Mouse (Mus musculus) stomach, embryonic 15.5 days (tissue): ENCODE data around the gene Gm42791. TPM values are rescaled to one million over a fixed set of nuclear protein-coding genes. Genes with fewer than 3 reads are reported as not detected.

Experiments used
- ATAC-seq: fragments of 200-750 bp; cut with Nextera tagmentation; 2 replicates; pipeline ENCODE4 v1.8.0; 2017; ENCODE audit warnings: low read depth, moderate number of reproducible peaks, moderate TSS enrichment; ENCODE audit not compliant: insufficient read depth, low FRiP score
- H3K27ac ChIP-seq: fragments of 300-500 bp; sonication (generic); 2 replicates; pipeline ENCODE4 v1.5.1; 2015; ENCODE audit warnings: mild to moderate bottlenecking, inconsistent platforms
- H3K27me3 ChIP-seq: fragments of 300-500 bp; sonication (generic); replicated peaks from 2 replicates; pipeline ENCODE4 v1.6.1; 2015; ENCODE audit warnings: inconsistent platforms
- H3K36me3 ChIP-seq: fragments of 300-500 bp; sonication (generic); 2 replicates; pipeline ENCODE4 v1.6.1; 2015; ENCODE audit warnings: inconsistent platforms
- H3K4me1 ChIP-seq: fragments of 300-500 bp; sonication (generic); 2 replicates; pipeline ENCODE4 v1.6.1; 2015; ENCODE audit warnings: inconsistent platforms
- H3K4me2 ChIP-seq: fragments of 300-500 bp; sonication (generic); 2 replicates; pipeline ENCODE4 v1.6.1; 2015; ENCODE audit warnings: mild to moderate bottlenecking, inconsistent platforms
- H3K4me3 ChIP-seq: fragments of 300-500 bp; sonication (generic); replicated peaks from 2 replicates; pipeline ENCODE4 v1.5.1; 2015; ENCODE audit warnings: inconsistent platforms
- H3K9ac ChIP-seq: fragments of 300-500 bp; sonication (generic); 2 replicates; pipeline ENCODE4 v1.6.1; 2015; ENCODE audit warnings: inconsistent platforms
- H3K9me3 ChIP-seq: fragments of 300-500 bp; sonication (generic); 2 replicates; pipeline ENCODE4 v1.6.1; 2016; ENCODE audit warnings: inconsistent platforms
- WGBS: fragments of 180-500 bp; shearing (Covaris S2); methylation state at CpG from one replicate; pipeline ENCODE4 v1.1.7; 2015; 5-methylcytosine and 5-hydroxymethylcytosine counted together
- polyA plus RNA-seq: library from polyadenylated mRNA; unstranded; fragments of >200 nt; fragmentation: Nextera tagmentation; extraction: Ambion mirVana; gene quantifications from 2 replicates; pipeline ENCODE4 v1.2.1, GENCODE M21; 2015

Gene Gm42791
- polyA plus RNA-seq, 1 experiment from 2014 or later: 0.80 TPM

DNA sequence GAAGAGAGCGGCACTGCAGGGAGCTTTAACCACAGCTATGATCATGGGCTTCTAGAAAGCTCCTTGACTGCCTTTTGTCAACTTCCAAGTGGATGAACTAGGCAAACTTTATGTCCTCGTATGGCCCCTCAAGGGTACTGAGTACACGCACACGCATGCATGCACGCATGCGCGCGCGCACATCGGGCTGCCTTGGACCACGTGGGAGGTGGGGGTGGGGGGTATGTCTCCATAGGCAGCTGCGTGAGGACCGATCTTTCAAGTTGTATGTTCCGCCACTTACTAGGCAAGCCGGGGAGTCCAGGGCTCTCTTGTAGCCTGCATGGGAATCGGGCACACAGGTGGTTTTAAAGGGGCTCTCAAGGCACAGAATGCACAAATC is 25.7 kb upstream of the Gm42791 start:
- Histone ChIP-seq H3K4me2 (peak overlapping the region; percentile 22; the same call in 1 of the 2 replicates), H3K36me3 (no peaks in the 10 kb centered on the region), H3K4me3 (no peak overlapping the region), H3K27me3 (no peaks in the 10 kb centered on the region), H3K9ac (no peak overlapping the region), H3K9me3 (no peaks in the 10 kb centered on the region), H3K27ac (no peak overlapping the region), H3K4me1 (0 out of 2 replicates have a peak, but pooled peaks cover 3% of the 10 kb centered on the region)
- ATAC-seq: no peak
- WGBS: 65% methylated on average over 16 of the region's 16 CpGs

DNA sequence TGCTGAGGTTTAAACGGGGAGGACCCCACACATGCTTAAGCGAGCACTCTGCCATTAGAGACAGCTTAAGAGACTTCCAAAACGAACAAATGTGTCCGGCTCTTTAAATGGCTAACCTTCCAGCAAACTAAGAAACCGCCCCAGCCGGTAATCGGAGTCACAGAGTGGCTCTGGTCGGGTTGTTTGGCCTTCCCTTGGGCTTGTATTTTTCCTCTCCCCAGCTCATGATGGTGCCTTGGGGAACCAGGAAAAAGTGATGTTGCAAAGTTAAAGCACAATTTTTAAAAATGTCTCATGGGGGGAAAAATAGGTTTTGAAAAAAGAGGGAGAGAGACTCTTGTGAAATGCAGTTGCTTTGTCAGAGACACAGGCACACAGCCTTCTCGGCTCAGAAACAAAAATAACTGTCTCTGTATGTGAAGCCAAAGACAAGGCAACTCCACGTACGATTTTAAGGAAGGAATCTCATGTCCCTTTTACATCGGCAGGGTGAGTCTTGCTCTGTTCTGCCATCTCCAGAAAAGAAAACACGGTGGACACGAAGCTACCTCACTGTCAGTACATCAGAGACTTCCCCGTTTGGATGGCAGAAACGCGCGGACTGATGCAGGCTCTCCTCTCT is 25.2 kb upstream of the Gm42791 start:
- Histone ChIP-seq H3K36me3 (no peaks in the 10 kb centered on the region), H3K4me3 (no peak overlapping the region), H3K9me3 (no peaks in the 10 kb centered on the region), H3K4me2 (peak overlapping the region; percentile 22; the same call in 1 of the 2 replicates), H3K9ac (no peak overlapping the region), H3K27me3 (no peaks in the 10 kb centered on the region), H3K27ac (no peak overlapping the region), H3K4me1 (0 out of 2 replicates have a peak, but pooled peaks cover 3% of the 10 kb centered on the region)
- no peak for ATAC-seq
- WGBS: 41% methylated on average over 18 of the region's 18 CpGs

DNA sequence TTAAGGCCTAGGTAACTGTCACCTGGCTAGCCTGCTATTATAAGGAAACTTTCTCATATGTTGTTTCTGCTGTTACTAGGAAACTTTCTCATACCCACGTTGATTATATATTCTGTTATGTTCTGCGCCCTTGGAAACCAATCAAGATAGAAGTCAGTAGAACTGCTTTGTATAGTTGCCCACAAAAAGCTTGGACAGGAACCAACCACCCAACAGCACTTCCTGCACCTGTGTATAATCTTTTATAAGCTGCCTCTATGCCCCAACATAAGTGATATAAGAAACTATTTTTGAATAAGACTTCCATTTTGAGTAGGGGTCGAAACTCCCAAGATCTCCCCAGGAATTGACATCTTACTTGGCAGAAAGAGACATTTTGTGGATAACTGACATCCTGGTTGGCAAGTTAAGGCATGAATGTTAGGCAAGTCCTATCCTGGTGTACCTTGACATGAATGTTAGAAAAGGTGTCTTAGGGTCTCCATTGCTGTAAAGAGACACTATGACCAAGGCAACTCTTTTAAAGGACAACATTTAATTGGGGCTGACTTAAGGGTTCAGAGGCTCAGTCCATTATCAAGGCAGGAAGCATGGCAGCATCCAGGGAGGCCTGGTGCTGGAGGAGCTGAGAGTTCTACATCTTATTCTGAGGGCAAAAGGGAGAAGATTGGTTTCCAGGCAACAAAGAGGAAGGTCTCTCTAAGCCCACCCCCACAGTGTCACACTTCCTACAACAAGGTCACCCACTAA is 22.9 kb upstream of the Gm42791 start:
- Histone ChIP-seq H3K4me1 (0 out of 2 replicates have a peak, but pooled peaks cover 12% of the 10 kb centered on the region), H3K27me3 (no peaks in the 10 kb centered on the region), H3K9ac (no peak overlapping the region), H3K36me3 (no peaks in the 10 kb centered on the region), H3K4me3 (no peak overlapping the region), H3K4me2 (no peak overlapping the region), H3K9me3 (no peaks in the 10 kb centered on the region), H3K27ac (no peak overlapping the region)
- no peak for ATAC-seq
- 75% methylated on average over 3 of the region's 3 CpGs for WGBS

DNA sequence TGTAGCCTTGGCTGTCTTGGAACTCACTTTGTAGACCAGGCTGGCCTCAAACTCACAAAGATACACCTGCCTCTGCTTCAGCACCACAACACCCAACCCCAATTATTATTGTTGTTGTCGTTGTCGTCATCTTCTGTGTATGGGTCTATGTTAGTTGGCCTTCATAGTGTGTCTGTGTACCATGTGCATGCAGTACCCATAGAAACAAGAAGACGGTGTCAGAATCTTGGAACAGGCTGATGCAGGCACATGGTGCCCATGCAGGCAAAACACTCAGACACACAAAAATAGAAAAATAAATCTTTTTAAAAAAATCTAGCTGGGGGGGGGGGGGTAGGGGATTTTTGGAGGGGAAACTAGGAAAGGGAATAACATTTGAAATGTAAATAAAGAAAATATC is 22.2 kb upstream of the Gm42791 start:
- no peak overlapping the region for H3K4me3 ChIP-seq
- no peak overlapping the region for H3K27ac ChIP-seq
- 0 out of 2 replicates have a peak, but pooled peaks cover 12% of the 10 kb centered on the region for H3K4me1 ChIP-seq
- no peak for ATAC-seq
- H3K27me3 ChIP-seq: no peaks in the 10 kb centered on the region
- H3K36me3 ChIP-seq: no peaks in the 10 kb centered on the region
- H3K4me2 ChIP-seq: no peak overlapping the region
- no peak overlapping the region for H3K9ac ChIP-seq
- 96% methylated on average over 3 of the region's 3 CpGs for WGBS
- no peaks in the 10 kb centered on the region for H3K9me3 ChIP-seq

DNA sequence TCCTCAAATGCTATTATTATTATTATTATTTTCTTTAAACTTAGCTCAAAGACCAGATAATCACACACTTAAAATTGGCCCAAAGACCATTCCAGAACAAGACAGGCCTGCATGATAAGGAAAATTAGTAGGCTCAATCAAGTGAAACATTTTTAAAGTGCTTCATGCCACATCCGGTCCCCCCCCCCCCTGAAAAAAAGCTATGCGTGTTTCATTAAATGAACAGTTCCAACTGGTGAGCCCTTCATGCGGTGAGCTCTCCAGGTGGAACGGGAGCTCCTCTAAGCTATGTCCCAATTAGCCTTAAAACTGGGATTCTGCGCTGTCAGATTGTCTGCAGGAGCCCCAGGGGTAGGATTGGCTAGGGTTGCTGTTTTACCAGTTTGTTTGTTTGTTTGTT is 21.3 kb upstream of the Gm42791 start:
- WGBS: 67% methylated on average over 5 of the region's 5 CpGs

DNA sequence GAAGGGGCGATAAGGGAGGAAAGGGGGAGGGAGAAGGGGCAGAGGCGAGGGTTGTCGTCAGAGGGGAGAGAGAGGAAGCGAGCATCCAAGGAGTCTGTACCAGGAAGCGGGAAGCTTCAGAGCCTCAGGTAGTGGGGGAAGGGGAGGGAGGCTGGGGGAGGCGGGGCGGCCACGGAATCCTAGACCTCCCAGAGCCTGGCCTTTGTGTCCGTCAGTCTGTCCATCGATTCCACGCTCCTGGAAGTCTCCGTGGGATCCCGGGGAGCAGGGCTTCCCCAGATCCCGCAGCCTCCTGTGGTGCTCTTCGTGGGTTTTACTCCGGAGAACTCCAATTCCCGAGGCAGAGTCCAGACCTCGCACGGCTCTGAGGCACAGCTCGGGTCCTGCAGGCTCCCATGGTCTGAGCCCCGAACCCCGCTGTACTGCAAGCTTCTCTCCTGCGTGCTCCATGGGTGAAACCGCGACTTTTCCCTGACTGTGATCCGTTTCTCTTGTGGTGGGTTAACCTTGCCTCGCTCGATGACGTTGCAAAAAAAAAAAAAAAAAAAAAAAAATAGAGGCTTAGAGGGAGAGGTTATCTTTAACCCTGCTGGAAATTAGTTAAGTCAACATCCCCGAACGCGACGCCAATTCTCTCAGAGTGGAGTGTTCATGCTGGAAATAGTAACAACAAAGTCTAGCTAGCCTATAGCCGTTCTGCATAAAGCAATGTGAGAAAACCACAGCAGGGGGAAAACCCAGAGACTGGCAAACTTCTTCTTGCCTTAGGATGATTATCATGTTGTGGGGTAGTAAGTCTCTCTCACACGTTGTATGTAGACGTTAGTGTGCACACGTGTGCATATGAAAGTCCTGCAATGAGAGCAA is 20.6 kb upstream of the Gm42791 start:
- H3K9ac ChIP-seq: peak overlapping the region; percentile 62
- H3K4me2 ChIP-seq: peak overlapping the region; percentile 91
- H3K36me3 ChIP-seq: no peaks in the 10 kb centered on the region
- peak; percentile 73 for ATAC-seq
- WGBS: 2% methylated on average over 35 of the region's 37 CpGs
- no peaks in the 10 kb centered on the region for H3K27me3 ChIP-seq
- H3K4me3 ChIP-seq: peak overlapping the region; percentile 55
- no peaks in the 10 kb centered on the region for H3K9me3 ChIP-seq
- H3K27ac ChIP-seq: peak overlapping the region; percentile 67
- 0 out of 2 replicates have a peak, but pooled peaks cover 12% of the 10 kb centered on the region for H3K4me1 ChIP-seq

More for the DNA sequence above, 21.3 kb upstream of the Gm42791 start:
- H3K4me2 ChIP-seq: peak overlapping the region; percentile 91
- H3K9me3 ChIP-seq: no peaks in the 10 kb centered on the region
- no peaks in the 10 kb centered on the region for H3K36me3 ChIP-seq
- 0 out of 2 replicates have a peak, but pooled peaks cover 12% of the 10 kb centered on the region for H3K4me1 ChIP-seq
- ATAC-seq: no peak
- no peaks in the 10 kb centered on the region for H3K27me3 ChIP-seq
- H3K27ac ChIP-seq: no peak overlapping the region
- H3K9ac ChIP-seq: no peak overlapping the region
- no peak overlapping the region for H3K4me3 ChIP-seq

DNA sequence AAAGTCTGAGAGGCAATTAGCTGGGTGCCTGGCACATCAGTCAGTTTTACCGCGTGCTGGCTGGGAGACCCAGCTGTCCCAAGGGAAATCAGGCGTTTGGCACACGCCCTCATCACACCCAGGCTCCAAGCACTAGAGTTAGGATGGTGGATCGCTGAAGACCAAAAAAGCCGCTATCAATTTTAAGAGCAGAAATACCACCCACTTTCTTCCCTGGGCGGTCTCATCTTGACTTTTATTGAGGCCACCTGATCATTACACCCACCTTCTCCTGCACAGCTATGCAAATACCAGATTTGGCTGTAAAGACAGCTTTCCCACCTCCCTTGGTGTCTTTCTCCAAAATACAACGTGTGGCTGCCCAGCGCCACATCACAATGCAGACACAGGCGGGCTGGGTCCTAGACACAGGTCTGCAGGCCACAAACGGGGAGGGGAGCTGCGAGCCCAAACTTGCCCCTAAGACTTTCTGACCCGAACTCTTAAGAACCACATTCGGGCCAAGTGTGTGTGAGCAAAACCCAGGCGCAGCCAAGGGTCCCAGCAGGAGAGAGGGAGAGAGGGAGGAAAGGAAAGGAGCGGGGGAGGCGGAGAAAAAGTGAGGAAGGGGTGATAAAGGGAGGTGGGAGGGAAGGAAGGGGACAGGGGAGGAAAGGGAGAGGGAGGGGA is 19.8 kb upstream of the Gm42791 start:
- no peaks in the 10 kb centered on the region for H3K9me3 ChIP-seq
- WGBS: 30% methylated on average over 17 of the region's 17 CpGs
- ATAC-seq: no peak
- H3K36me3 ChIP-seq: no peaks in the 10 kb centered on the region
- no peaks in the 10 kb centered on the region for H3K27me3 ChIP-seq
- H3K4me2 ChIP-seq: peak overlapping the region; percentile 91
- no peak overlapping the region; the same call in none of the 2 replicates for H3K27ac ChIP-seq
- no peak overlapping the region for H3K9ac ChIP-seq
- H3K4me1 ChIP-seq: 0 out of 2 replicates have a peak, but pooled peaks cover 12% of the 10 kb centered on the region
- peak overlapping the region; percentile 55 for H3K4me3 ChIP-seq

DNA sequence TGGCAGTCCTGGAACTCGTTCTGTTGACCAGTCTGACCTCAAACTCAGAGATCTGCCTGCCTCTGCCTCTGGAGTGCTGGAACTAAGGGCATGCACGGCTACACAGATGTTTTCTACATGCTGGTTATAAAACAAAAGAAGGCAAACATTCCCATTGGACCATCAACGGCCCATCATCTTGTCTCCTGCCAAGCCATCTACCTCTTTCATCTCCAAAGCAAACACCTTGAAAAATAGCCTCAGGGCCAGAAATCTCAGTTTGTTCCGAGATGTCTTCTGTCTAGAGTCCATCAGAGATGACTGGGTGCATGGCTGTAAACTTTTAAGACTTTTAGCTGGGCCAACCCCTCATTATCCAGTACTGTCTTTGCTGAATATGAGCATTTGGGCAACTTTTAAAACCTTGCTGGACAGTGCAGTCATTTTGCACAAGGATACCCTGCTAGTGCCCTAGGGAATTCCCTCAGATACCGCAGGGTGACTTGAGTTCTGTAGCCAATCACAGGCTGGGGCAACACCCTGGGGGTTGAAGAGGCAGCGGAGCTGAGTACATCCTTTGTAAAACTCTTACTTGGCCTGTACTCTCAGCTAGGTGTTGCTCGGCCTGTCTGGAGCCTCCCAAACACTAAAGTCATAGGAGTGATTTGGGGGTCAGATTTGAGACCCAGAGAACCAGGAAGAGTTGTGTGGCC is 19.0 kb upstream of the Gm42791 start:
- no peaks in the 10 kb centered on the region for H3K36me3 ChIP-seq
- no peak overlapping the region for H3K9ac ChIP-seq
- WGBS: 77% methylated on average over 7 of the region's 7 CpGs
- no peaks in the 10 kb centered on the region for H3K27me3 ChIP-seq
- H3K9me3 ChIP-seq: no peaks in the 10 kb centered on the region
- H3K4me1 ChIP-seq: 0 out of 2 replicates have a peak, but pooled peaks cover 12% of the 10 kb centered on the region
- H3K27ac ChIP-seq: no peak overlapping the region
- ATAC-seq: no peak
- no peak overlapping the region for H3K4me3 ChIP-seq
- peak overlapping the region; percentile 91 for H3K4me2 ChIP-seq

DNA sequence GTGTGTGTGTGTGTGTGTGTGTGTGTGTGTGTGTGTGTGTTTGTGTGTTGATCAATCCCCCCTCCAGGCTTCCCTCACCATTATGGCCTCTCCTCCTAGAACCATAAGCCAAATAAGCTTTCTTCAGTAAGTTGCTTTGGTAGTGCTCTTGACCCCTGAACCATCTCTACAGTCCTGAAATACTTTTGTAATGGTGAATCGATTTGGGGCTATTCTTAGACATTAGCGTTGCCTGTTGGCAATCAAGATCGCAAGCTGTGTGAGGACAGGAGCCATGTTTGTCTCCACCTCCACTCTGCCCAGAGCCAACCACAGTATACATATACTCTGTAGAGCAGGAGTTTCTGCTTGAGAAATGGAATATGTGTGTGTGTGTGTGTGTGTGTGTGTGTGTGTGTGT is 14.2 kb upstream of the Gm42791 start:
- Histone ChIP-seq H3K9ac (no peak overlapping the region), H3K4me1 (peaks cover 7% of the 10 kb centered on the region), H3K27me3 (no peaks in the 10 kb centered on the region), H3K27ac (no peak overlapping the region), H3K9me3 (no peaks in the 10 kb centered on the region), H3K36me3 (no peaks in the 10 kb centered on the region), H3K4me3 (no peak overlapping the region), H3K4me2 (no peak overlapping the region)
- no peak for ATAC-seq
- 76% methylated on average over 3 of the region's 3 CpGs for WGBS

DNA sequence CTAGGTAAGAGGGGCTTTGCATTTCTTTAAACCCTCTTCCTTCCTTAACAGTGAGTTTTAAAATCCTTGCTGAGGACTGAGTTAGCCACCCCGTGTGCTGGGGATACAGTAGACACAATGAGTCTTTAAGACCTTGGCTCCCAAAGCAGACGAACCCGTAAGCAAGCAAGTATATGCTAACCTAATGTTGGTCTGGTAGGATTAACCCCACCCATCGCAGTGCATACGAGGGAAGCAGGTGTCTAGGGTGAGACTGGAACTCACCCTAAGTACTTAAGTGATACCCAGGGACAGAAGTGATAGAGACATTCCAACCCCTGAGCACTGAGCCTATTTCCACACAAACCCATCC is 12.3 kb upstream of the Gm42791 start:
- peak overlapping the region; percentile 68 for H3K4me2 ChIP-seq
- no peak overlapping the region; the same call in 1 of the 2 replicates for H3K9ac ChIP-seq
- no peaks in the 10 kb centered on the region for H3K36me3 ChIP-seq
- WGBS: 45% methylated on average over 5 of the region's 5 CpGs
- peaks cover 12% of the 10 kb centered on the region for H3K4me1 ChIP-seq
- no peaks in the 10 kb centered on the region for H3K9me3 ChIP-seq
- H3K27ac ChIP-seq: peak overlapping the region; percentile 80
- peak; percentile 6; the same call in 1 of the 2 replicates for ATAC-seq
- H3K27me3 ChIP-seq: no peaks in the 10 kb centered on the region
- peak overlapping the region; percentile 11; the same call in 1 of the 2 replicates for H3K4me3 ChIP-seq
